Mouse (Mus musculus): Measurements from ENCODE around the gene Pfkp. TPM values are rescaled to one million over a fixed set of nuclear protein-coding genes. Genes with fewer than 3 reads are reported as not detected.

Gene Pfkp
- total and polyA plus RNA-seq, 3 experiments, result 47.2 to 67.4 (median 48.1) TPM

DNA sequence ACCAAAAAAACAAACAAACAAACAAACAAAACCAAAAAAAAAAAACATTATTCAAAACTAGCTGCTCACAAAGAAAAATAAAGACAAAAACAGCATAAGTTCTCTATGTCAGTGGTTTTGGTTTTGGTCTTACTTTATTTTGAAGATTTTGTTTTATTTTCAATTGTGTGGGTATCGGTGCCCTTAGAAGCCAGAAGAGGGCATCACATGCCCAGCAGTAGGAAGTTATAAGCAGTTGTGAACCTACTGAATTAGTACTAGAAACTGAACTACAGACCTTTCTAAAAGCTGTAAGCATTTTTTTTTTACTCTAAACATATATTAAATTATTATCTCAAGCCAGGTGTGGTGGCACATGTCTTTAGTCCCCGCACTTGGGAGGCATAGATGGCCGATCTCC is 21.2 kb downstream of the Pfkp start:
- DNase-seq, result no peak
- H3K79me2 ChIP-seq (replicated peaks; ENCODE audit: control insufficient read depth, insufficient read depth, low read length), result no peaks in the 10 kb centered on the region
- intact Hi-C loops (cut with DNase I), result loop anchor here (5.0 kb wide), 1 partner anchor 60 kb away; no protein-coding TSS in a partner anchor
- 96% methylated on average over 3 of the region's 3 CpGs for WGBS
- no peak overlapping the region for H3K9ac ChIP-seq (ENCODE audit: low read depth, low read length)
- TF ChIP-seq CTCF (IDR thresholded peaks at IDR 0.05) (peak; percentile 65), EP300 (IDR thresholded peaks at IDR 0.05; ENCODE audit: insufficient read depth, low read depth, low read length) (no peak), POLR2A (IDR thresholded peaks at IDR 0.05; ENCODE audit: insufficient read depth, low read depth, low read length) (no peak)
- no peak overlapping the region for H3K27ac ChIP-seq
- no peak overlapping the region for H3K4me3 ChIP-seq
- no peaks in the 10 kb centered on the region for H3K27me3 ChIP-seq (ENCODE audit: control insufficient read depth, insufficient read depth, low read length)
- peaks cover 3% of the 10 kb centered on the region; the same call in 1 of the 2 replicates for H3K4me1 ChIP-seq (ENCODE audit: control insufficient read depth, insufficient read depth, low read length)
- H3K36me3 ChIP-seq (ENCODE audit: control insufficient read depth, insufficient read depth, low read length), result no peaks in the 10 kb centered on the region; the same call in 1 of the 2 replicates

DNA sequence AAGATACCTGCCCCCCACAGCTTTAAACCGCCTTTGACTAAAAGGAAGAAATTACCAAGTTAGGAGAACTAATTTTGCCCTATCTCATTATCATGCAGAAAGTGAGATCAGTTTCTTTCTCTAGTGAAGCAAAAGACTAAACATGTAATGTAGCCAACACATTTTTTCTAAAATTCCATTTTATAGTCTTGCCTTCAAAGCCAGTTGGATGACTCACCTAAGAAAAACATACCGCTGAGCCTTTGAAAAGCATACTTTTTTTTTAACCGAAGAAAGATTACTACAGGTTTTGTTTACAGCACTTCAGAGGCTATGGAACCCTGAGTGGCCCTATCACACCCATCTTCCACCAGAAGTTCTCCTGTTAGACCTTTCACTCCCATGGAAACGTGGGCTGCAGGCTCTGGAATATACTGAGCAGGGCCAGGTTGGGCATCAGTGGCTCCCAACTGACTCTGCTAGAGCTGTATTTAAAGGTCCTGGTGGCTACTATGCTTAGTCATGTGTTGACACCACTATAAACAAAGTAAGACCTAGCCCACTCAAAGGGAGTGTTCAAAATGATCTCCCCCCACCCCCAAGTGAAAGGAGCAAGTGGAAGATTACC is 22.0 kb downstream of the Pfkp start:
- no peaks in the 10 kb centered on the region for H3K27me3 ChIP-seq (ENCODE audit: control insufficient read depth, insufficient read depth, low read length)
- no peak for DNase-seq
- no peak overlapping the region for H3K27ac ChIP-seq
- no peaks in the 10 kb centered on the region; the same call in 1 of the 2 replicates for H3K36me3 ChIP-seq (ENCODE audit: control insufficient read depth, insufficient read depth, low read length)
- H3K4me3 ChIP-seq, result no peak overlapping the region
- intact Hi-C loops (cut with DNase I), result loop anchor here (5.0 kb wide), 1 partner anchor 61 kb away; no protein-coding TSS in a partner anchor
- 60% methylated on average over 4 of the region's 4 CpGs for WGBS
- H3K79me2 ChIP-seq (replicated peaks; ENCODE audit: control insufficient read depth, insufficient read depth, low read length), result no peaks in the 10 kb centered on the region
- peaks cover 3% of the 10 kb centered on the region; the same call in 1 of the 2 replicates for H3K4me1 ChIP-seq (ENCODE audit: control insufficient read depth, insufficient read depth, low read length)
- no peak overlapping the region for H3K9ac ChIP-seq (ENCODE audit: low read depth, low read length)
- TF ChIP-seq EP300 (IDR thresholded peaks at IDR 0.05; ENCODE audit: insufficient read depth, low read depth, low read length) (no peak), POLR2A (IDR thresholded peaks at IDR 0.05; ENCODE audit: insufficient read depth, low read depth, low read length) (no peak), CTCF (IDR thresholded peaks at IDR 0.05) (no peak)

DNA sequence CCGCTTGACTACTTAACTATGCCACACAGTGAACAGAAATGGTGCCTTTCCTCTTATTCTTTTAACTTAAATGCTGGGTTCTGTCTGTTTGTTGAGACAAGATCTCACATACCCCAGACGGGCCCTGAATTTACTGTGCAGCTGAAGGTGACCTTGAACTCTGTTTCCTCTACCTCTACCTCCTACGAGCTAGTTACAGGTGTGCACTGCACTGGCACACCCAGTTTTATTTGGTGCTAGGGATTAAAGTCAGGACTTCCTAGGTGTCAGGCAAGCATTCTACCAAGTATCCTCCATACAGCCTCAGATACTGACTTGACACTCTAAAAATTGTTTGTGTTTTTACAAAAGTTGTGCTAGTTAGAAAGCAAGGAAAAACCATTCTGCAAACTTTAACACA is 22.6 kb downstream of the Pfkp start:
- DNase-seq, result no peak
- Histone ChIP-seq H3K36me3 (ENCODE audit: control insufficient read depth, insufficient read depth, low read length) (no peaks in the 10 kb centered on the region; the same call in 1 of the 2 replicates), H3K27ac (no peak overlapping the region), H3K4me1 (ENCODE audit: control insufficient read depth, insufficient read depth, low read length) (peaks cover 2% of the 10 kb centered on the region; the same call in 1 of the 2 replicates), H3K79me2 (replicated peaks; ENCODE audit: control insufficient read depth, insufficient read depth, low read length) (no peaks in the 10 kb centered on the region), H3K9ac (ENCODE audit: low read depth, low read length) (no peak overlapping the region), H3K27me3 (ENCODE audit: control insufficient read depth, insufficient read depth, low read length) (no peaks in the 10 kb centered on the region), H3K4me3 (no peak overlapping the region)
- no peak for TF ChIP-seq CTCF (IDR thresholded peaks at IDR 0.05)
- TF ChIP-seq POLR2A (IDR thresholded peaks at IDR 0.05; ENCODE audit: insufficient read depth, low read depth, low read length), result no peak
- TF ChIP-seq EP300 (IDR thresholded peaks at IDR 0.05; ENCODE audit: insufficient read depth, low read depth, low read length), result no peak
- intact Hi-C loops (cut with DNase I), result loop anchor here (5.0 kb wide), 1 partner anchor 61 kb away; no protein-coding TSS in a partner anchor
- 79% methylated on average over 3 of the region's 3 CpGs for WGBS

DNA sequence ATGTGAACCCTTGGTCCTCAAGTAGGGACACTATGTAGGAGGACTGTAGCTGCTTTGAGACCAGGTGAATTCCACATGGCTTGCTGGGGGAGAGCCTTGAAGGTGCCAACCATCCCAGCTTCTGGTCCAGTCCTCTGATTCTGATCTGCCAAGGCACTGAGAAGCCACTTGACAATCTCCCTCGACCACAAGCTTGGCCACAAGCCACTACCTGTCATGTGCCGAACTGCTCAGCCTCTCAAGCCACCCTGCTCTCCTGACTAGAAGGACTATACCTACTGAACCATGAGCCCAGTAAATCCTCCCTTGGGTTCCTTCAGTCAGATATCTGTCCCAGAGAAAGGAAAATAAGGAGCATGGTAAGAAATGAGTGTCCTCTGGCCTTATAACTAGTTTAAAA is 24.0 kb downstream of the Pfkp start:
- no peak for TF ChIP-seq POLR2A (IDR thresholded peaks at IDR 0.05; ENCODE audit: insufficient read depth, low read depth, low read length)
- TF ChIP-seq EP300 (IDR thresholded peaks at IDR 0.05; ENCODE audit: insufficient read depth, low read depth, low read length), result no peak
- no peak for TF ChIP-seq CTCF (IDR thresholded peaks at IDR 0.05)
- Histone ChIP-seq H3K9ac (ENCODE audit: low read depth, low read length) (no peak overlapping the region), H3K4me3 (no peak overlapping the region), H3K27ac (no peak overlapping the region), H3K4me1 (ENCODE audit: control insufficient read depth, insufficient read depth, low read length) (peaks cover 2% of the 10 kb centered on the region; the same call in 1 of the 2 replicates), H3K27me3 (ENCODE audit: control insufficient read depth, insufficient read depth, low read length) (no peaks in the 10 kb centered on the region), H3K36me3 (ENCODE audit: control insufficient read depth, insufficient read depth, low read length) (no peaks in the 10 kb centered on the region; the same call in 1 of the 2 replicates), H3K79me2 (replicated peaks; ENCODE audit: control insufficient read depth, insufficient read depth, low read length) (no peaks in the 10 kb centered on the region)
- WGBS, result 32% methylated on average over 2 of the region's 2 CpGs
- intact Hi-C loops (cut with DNase I), result loop anchor here (5.0 kb wide), 1 partner anchor 63 kb away; no protein-coding TSS in a partner anchor
- DNase-seq, result no peak

DNA sequence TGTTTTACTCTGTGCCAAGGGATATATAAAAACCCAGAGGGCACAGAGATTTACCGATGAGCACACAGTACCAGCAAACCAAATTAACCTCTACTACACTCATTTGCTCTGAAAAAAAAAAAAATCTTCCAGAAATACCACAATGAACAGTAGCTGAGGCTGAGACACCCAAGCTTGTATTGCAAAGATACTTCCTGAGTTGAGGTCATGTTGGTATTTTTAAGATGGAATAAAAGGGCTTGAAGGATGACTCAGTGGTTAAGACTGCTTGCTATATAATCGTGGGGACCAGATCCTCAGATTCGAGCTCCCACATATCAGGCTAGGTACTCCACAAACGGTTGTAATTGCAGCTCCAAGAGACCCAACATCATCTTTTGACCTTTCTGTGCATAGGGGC is 24.5 kb downstream of the Pfkp start:
- no peak for TF ChIP-seq EP300 (IDR thresholded peaks at IDR 0.05; ENCODE audit: insufficient read depth, low read depth, low read length)
- no peak for TF ChIP-seq POLR2A (IDR thresholded peaks at IDR 0.05; ENCODE audit: insufficient read depth, low read depth, low read length)
- TF ChIP-seq CTCF (IDR thresholded peaks at IDR 0.05), result no peak
- Histone ChIP-seq H3K4me1 (ENCODE audit: control insufficient read depth, insufficient read depth, low read length) (peaks cover 2% of the 10 kb centered on the region; the same call in 1 of the 2 replicates), H3K36me3 (ENCODE audit: control insufficient read depth, insufficient read depth, low read length) (no peaks in the 10 kb centered on the region; the same call in 1 of the 2 replicates), H3K9ac (ENCODE audit: low read depth, low read length) (no peak overlapping the region), H3K79me2 (replicated peaks; ENCODE audit: control insufficient read depth, insufficient read depth, low read length) (no peaks in the 10 kb centered on the region), H3K27ac (no peak overlapping the region), H3K27me3 (ENCODE audit: control insufficient read depth, insufficient read depth, low read length) (no peaks in the 10 kb centered on the region), H3K4me3 (no peak overlapping the region)
- 34% methylated on average over 4 of the region's 4 CpGs for WGBS
- no peak for DNase-seq
- intact Hi-C loops (cut with DNase I), result no loop called here

DNA sequence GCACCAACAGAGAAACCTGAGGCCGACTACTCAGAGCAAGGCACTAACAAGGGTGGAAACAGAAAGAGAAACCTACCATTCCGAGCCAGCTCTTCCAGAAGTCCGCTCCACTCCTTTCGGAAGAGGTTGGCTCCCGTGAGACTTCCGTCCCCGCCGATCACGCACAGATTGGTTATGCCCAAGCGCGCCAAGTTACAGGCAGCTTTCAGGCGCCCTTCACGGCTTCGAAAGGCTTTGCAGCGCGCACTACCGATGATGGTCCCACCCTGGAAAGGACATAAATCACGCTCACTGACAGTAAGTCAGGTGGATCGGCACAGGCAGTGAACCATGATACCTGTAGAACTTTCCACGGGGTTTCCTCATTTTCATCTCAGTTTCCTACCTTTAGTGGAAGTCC is 26.7 kb downstream of the Pfkp start:
- intact Hi-C loops (cut with DNase I), result no loop called here
- H3K27me3 ChIP-seq (ENCODE audit: control insufficient read depth, insufficient read depth, low read length), result no peaks in the 10 kb centered on the region
- H3K4me3 ChIP-seq, result no peak overlapping the region
- H3K9ac ChIP-seq (ENCODE audit: low read depth, low read length), result no peak overlapping the region
- H3K36me3 ChIP-seq (ENCODE audit: control insufficient read depth, insufficient read depth, low read length), result no peaks in the 10 kb centered on the region; the same call in 1 of the 2 replicates
- 98% methylated on average over 20 of the region's 20 CpGs for WGBS
- H3K79me2 ChIP-seq (replicated peaks; ENCODE audit: control insufficient read depth, insufficient read depth, low read length), result no peaks in the 10 kb centered on the region
- no peak overlapping the region for H3K27ac ChIP-seq
- peaks cover 2% of the 10 kb centered on the region; the same call in 1 of the 2 replicates for H3K4me1 ChIP-seq (ENCODE audit: control insufficient read depth, insufficient read depth, low read length)
- TF ChIP-seq EP300 (IDR thresholded peaks at IDR 0.05; ENCODE audit: insufficient read depth, low read depth, low read length), result no peak
- no peak for TF ChIP-seq POLR2A (IDR thresholded peaks at IDR 0.05; ENCODE audit: insufficient read depth, low read depth, low read length)
- no peak for TF ChIP-seq CTCF (IDR thresholded peaks at IDR 0.05)
- no peak for DNase-seq

All from heart, adult 2 months (tissue).